Mouse (Mus musculus) megakaryocyte progenitor cell, adult 5-6 weeks (primary cell): ENCODE measurements around the gene Rpl3l. TPM values are rescaled to one million over a fixed set of nuclear protein-coding genes. Genes with fewer than 3 reads are reported as not detected.
"Not testable (repeated sequence)": the region's sequence is repeated elsewhere in the genome, so short reads cannot be mapped to it uniquely, and the experiment has no call there.

Experiments
- ATAC-seq: replicated peaks from 2 replicates; pipeline ENCODE4 v1.8.0; 2016; ENCODE audit warnings: mild to moderate bottlenecking, moderate TSS enrichment, inconsistent platforms; ENCODE audit not compliant: poor library complexity
- total RNA-seq, 2 experiments: library from RNA; stranded (forward) in 1 of 2; stranded (reverse) in 1 of 2; fragments of 157-497, 149-512 nt in 1 of 2; fragments of 200-1000 nt in 1 of 2; gene quantifications; 2 replicates each; pipeline versions ENCODE4 v1.2.3 to v1.2.4; 2015 to 2017

Rpl3l gene
- total RNA-seq, 2 experiments from 2014 or later = 0.74 TPM; not detected in 1

GRCm38 (mm10) chr17:24718938-24719337 is 8.7 kb upstream of the Rpl3l start:
- not testable (repeated sequence) for ATAC-seq

- peak; percentile 79 for ATAC-seq
Measured at GRCm38 (mm10) chr17:24719494-24720222, 8.0 kb upstream of the Rpl3l start.

- not testable (repeated sequence) for ATAC-seq
Measured at GRCm38 (mm10) chr17:24720616-24721015, 7.0 kb upstream of the Rpl3l start.

GRCm38 (mm10) chr17:24721383-24721955 is 6.2 kb upstream of the Rpl3l start:
- not testable (repeated sequence) for ATAC-seq

GRCm38 (mm10) chr17:24722220-24722924 is 5.2 kb upstream of the Rpl3l start:
- ATAC-seq = no peak

GRCm38 (mm10) chr17:24723122-24723880 is 4.3 kb upstream of the Rpl3l start:
- no peak for ATAC-seq

- peak; percentile 15 for ATAC-seq
Measured at GRCm38 (mm10) chr17:24723881-24724180, 3.8 kb upstream of the Rpl3l start.

- ATAC-seq = peak; percentile 60
Measured at GRCm38 (mm10) chr17:24724184-24724583, 3.4 kb upstream of the Rpl3l start, which contains the start of gene Ndufb10. Gene Ndufb10, minus strand, starts transcription at chr17:24724478.

GRCm38 (mm10) chr17:24725637-24726390 is 1.8 kb upstream of the Rpl3l start:
- ATAC-seq = no peak

- no peak for ATAC-seq
Measured at GRCm38 (mm10) chr17:24728184-24728583, 564 bp downstream of the Rpl3l start.

GRCm38 (mm10) chr17:24729067-24729466 is 1.4 kb downstream of the Rpl3l start:
- no peak for ATAC-seq

GRCm38 (mm10) chr17:24730787-24731186 is 3.2 kb downstream of the Rpl3l start:
- ATAC-seq = no peak

- ATAC-seq = no peak
Measured at GRCm38 (mm10) chr17:24732233-24732935, 4.8 kb downstream of the Rpl3l start.

GRCm38 (mm10) chr17:24733434-24734050 is 5.9 kb downstream of the Rpl3l start:
- no peak for ATAC-seq

- ATAC-seq = no peak
Measured at GRCm38 (mm10) chr17:24734513-24734912, 6.9 kb downstream of the Rpl3l start.

- no peak for ATAC-seq
Measured at GRCm38 (mm10) chr17:24735446-24735845, 7.8 kb downstream of the Rpl3l start.

GRCm38 (mm10) chr17:24736330-24737051 is 8.9 kb downstream of the Rpl3l start, which contains the start of gene Msrb1:
Gene Msrb1, plus strand, starts transcription at chr17:24736642.
- peak; percentile 95 for ATAC-seq

GRCm38 (mm10) chr17:24737135-24737810 is 9.7 kb downstream of the Rpl3l start:
- peak; percentile 45 for ATAC-seq
